Mouse (Mus musculus) liver (tissue): ENCODE data around the gene Gps2.

ENCODE experiments used
- DNase-seq: peaks from one replicate; pipeline ENCODE4 v3.0.0-alpha.2; 2020; ENCODE audit warnings: mixed read lengths

Gene Gps2

DNA sequence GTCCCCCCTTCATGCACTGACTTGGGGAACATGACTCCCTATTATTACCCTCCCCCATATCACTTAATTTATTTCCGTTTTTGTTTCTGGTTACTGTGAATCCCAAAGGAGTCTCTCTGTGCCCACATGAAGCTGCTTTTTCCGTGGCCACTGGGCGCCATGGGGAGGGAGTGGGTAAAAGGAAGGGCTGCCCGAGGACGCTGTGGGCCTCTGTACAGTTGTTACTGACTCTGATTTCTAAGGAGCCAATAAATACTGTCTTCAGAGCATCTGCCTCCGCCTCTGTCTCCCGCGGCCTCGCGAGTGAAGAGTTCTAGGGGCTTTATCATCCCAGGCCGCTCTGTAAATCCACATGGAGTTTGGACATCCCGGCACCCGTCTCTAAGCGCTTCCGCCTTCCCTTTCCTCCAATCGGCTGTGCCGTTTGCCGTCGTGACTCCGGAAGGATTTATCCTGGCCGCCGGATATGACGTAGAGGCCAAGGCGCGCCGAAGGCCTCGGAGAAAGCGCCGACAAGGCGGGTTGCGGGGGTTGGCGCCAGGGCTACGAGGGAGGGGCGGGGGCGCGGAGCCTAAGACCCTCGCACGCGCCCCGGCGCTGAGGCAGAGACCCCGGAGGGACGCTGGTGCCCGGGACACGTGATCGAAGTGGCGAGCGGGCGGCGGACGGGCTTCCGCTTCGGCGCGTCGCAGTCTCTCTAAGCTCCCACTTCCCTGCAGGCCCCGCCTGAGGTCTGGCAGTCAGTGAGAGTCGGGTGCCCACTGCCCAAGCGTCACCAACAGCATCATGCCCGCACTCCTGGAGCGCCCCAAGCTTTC, at the start of gene Gps2:
Gene Gps2 (plus strand): TSS at position 335 of the 818 bp plus-strand sequence.
- DNase-seq = peak; percentile 93

GRCm38 (mm10) chr11:69864138-69864860, 49.4 kb upstream of the Gps2 start:
- DNase-seq = peak; percentile 58

DNA sequence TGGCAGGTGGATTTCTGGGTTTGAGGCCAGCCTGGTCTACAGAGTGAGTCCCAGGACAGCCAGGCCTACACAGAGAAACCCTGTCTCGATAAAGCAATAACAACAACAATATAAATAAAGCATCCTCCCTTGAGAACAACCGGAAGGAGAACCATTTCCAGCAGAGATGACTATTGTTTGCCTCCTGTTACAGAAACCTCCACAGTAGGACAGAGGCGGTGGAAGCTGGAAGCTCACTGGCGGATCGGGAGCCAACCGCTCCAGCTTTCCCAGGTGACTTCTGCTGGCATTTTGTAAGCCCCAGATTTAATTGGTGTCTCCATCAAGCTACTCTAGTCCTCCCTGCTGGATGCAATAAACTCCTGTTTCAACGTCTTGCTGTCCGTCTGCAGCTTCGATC, 48.1 kb upstream of the Gps2 start:
- no peak for DNase-seq

GRCm38 (mm10) chr11:69867335-69867734, 46.4 kb upstream of the Gps2 start:
- no peak for DNase-seq

GRCm38 (mm10) chr11:69870289-69871069, 43.2 kb upstream of the Gps2 start:
- DNase-seq = no peak

DNA sequence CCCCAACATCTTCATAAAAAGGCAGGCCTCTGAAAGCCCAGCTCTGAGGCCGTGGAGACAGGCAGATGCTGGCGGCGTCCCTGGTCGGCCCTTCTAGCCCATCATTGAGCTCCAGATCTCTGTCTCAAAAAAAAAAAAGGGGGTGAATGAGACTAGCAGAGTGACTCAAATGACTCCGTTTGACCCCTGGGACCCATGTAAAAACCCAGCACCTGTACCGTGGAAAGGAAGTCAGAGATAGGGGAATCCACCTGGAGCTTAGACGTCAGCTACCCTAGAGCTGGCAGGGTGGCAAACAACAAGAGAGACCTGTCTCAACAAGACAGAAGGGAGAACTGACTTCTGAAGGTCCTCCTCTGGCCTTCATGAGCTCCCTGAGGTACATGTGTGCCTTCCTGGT, 41.9 kb upstream of the Gps2 start:
- DNase-seq = no peak

DNA sequence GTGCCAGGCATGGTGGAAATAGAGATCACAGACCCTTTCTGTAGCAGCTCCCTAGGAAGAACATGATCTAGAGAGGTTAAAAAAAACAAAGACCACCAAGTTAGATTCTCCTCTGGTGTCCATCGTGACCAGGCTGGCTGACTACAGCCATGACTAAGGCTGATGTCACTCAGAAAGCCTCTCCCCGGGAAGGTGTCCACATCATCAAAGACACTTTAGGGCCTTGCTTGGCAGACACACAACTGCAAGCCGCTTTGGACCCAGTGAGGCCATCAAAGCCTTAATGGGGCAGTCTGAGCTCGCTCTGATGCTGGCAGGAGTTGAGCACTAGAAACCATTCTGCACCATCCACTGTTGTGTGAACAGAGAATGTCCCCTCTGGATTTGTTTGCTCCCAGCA, 41.2 kb upstream of the Gps2 start:
- DNase-seq = no peak

- DNase-seq = no peak
These were observed 37.5 kb upstream of the Gps2 start for GRCm38 (mm10) chr11:69876186-69876585.

DNA sequence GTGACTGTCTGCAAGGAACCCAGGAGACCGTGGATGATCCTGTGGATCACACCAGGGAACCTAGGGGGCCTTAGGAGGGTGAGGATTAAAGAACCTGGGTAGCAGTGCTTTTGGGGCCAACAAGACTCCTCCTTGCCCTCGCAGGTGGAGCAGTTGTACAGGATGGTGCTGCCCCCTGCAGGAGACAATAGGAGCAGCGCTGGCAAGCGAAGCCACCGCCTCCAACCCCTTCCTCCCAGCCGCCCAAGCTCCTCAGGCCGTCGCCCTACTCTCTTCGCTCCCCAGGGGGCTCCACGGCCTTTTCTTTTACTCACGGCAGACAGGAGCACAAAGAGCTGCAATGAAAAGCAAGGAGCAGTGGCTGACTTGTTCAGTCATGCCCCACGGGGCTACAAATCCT, 36.8 kb upstream of the Gps2 start:
- DNase-seq = peak; percentile 91

DNA sequence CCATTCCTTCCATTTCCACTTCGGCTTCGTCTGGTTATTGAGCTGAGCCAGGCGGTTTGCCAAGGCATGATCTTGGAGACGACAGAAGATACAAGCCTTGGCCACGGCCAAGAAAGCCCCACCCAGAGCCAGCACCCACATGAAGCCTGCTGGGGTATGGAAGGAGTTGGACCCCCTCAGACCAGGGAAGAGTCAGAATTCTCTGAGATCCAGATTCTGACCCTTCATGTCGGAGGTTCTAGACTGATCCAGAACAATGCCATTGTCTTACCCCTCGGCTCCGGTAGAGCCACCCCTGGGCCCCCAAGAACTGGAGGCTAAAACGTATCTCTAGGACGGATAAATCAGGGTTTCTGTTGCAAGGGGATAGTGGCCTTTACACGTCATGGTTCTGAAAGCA, 35.8 kb upstream of the Gps2 start, which contains the start of gene Tmem95:
Gene Tmem95 (minus strand): TSS at position 141 of the 400 bp plus-strand sequence.
- no peak for DNase-seq

DNA sequence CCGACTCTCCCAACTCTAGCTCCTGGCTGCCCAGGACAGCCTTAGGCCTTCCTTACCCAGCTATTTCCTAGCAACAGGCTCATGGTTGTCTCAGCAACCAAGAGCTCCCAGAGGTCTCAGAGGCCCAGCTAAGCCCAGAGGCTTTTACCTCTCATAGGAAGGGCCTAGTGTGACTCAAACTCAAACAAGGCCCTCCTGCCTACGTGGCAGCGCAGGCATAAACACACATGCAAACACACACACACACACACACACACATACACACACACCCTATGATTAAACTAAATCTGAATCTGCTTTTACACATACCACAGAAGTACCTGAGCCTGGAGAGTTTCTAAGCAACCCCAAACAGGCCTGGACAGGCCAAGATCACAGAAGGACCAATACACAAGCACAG, 35.3 kb upstream of the Gps2 start:
- DNase-seq = no peak

DNA sequence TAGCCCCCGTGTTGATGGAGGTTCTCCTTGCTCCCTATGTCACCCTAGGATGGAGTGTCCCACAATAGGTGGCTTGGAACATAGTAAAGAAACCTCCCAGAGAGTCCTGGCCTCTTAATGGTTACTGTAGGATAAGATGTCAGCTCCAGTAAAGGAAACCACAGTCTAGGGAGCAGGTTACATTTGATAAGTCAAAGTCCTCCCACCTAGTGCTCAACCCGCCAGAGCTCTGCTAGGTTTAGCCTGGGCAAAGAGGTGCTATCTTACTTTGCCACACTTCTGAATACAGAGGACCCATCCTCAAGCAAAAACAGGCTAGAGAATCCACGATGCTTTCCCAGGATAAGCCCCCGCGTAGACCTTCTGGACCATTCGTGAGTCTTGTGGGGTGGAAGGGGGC, 34.7 kb upstream of the Gps2 start:
- DNase-seq = peak; percentile 56

- no peak for DNase-seq
These were observed 34.0 kb upstream of the Gps2 start for GRCm38 (mm10) chr11:69879711-69880110.

GRCm38 (mm10) chr11:69880506-69880852, 33.2 kb upstream of the Gps2 start:
- peak; percentile 79 for DNase-seq

DNA sequence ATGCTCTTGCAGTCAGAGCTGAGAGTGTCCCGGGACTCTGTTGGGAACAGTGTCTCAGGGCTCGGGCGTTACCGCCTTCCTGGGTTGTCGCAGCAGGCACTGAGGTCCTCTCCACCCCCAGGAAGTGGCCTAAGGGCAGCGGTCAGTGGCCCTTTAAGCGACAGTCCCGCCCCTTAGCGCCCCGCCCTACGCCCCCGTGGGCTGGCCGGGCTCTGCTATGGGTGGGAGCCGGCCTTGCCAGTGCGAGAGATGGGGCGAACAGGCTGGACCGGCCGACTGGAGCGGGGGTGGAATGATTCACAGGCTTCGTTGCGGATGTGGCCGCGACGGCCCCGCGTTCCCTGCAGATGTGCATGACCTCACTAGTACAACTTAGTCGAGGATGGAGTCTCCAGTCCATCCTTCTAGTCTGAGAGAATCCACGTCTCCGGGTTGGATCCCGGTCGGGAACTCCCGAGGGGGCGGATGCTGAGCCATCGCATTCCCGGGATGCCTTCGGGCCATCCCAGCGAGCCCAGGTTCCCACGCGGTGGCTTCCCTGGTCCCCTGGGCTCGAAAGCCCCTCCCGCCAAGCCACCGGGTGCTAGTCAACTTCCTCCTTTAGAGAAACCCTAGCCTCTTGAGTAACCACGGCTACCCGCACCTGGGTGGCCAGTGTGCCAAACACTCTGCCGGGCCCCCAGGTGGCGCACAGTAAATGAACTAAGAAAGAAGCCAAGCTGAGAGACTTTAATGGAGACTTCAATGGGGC, 32.7 kb upstream of the Gps2 start, which contains the start of gene Kctd11:
Gene Kctd11 (minus strand): TSS at position 554 of the 751 bp plus-strand sequence.
- peak; percentile 87 for DNase-seq

DNA sequence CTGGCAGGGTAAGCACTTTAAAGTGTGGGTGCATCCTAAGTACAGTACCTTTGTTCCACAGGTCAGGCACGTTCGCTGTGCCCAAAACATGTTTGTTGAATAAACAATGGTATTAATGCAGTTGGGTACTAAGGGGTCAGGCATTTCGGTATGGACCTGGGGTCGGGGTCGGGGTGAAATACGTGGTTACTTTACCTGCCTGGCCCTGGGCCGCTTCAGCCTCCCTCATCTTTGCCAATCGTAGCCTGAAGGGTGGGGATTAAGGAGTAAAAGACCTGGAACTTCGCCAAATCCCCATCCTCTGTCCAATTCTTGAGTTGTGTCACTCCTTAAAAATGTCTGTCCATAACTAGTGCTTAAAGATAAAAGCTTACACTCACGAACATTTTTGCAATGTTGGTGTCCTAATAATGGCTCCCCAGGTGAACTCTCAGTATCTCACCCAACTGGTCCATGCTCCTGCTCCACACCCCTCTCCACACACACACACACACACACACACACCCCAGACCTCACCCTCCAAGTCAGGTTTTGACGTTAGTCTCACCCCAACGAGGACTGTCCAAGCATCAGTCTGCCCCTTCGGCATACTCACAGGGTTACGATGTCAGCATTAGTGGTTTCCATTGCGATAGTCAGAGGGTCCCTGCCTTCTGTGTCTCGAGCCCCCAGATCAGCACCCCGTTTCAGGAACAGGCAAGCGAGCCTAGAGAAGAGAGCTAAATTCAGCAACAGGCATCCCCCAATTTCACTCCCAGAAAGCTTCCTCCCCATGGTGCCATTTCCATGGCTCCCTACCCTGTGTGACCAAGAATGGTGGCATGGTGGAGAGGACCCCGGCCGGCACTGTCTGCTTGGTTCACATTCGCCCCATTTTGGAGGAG, 31.7 kb upstream of the Gps2 start:
- DNase-seq = no peak

GRCm38 (mm10) chr11:69883066-69883465, 30.6 kb upstream of the Gps2 start:
- DNase-seq = peak; percentile 78

GRCm38 (mm10) chr11:69883527-69884151, 30.0 kb upstream of the Gps2 start:
- DNase-seq = no peak

GRCm38 (mm10) chr11:69884240-69884639, 29.4 kb upstream of the Gps2 start:
- no peak for DNase-seq

DNA sequence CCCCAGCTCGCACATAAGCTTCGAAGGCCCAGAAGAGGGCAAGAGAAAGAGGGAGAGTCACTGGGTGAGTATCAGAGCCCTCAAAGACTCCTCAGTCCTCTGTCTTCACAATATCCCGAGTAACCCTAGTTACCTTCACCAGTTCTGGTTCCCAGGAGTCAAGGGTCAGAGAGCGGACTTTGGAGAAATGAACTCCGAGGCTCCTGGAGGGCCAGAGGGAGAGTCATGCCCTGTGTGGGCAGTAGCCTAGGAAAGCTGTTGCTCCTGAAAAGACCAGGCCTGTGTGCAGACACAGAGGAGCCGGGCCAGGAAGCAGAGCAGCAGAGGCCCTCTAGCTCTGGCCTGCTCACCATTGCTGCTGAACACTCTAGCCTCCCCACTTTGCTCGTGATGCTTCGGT, 29.0 kb upstream of the Gps2 start:
- no peak for DNase-seq
